ENCODE assay signal across 15 mouse cellular contexts in the genomic region with DNA sequence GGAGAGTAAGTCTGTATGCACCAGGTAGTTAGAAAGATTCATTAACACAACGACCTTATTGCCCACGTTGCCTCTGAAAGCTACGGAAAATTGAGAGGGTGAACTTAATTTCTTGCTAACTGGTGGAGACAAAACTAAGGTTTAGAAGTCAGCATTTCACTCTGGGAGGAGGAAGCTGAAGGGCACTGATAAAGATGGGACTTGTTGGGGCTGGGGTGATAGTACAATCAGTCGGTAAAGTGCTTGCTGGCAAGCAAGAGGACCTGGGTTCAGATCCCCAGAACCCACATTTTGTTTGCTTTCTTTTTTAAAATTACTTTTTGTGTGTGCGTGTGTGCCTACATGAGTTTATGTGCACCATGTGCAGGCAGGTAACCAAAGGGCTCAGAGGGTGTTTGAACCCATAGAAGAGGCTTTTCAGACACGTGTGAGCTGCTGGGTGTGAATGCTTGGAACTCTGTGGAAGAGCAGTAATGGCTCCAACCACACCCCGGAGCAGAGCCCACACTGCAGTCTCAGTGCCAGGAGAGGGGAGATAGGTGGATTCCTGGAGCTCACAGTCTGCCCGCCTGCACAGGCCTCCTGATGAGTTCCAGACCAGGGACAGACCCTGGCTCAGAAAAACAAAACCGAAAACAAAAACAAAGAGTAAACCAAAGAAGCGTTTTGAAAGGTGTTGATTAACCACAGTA. TPM values are rescaled to one million over a fixed set of nuclear protein-coding genes. Genes with fewer than 3 reads are reported as not detected.
DNase-seq lines count a peak whose midpoint lies in the region; ATAC-seq and TF ChIP-seq lines count a peak whose summit lies in the region.
"Had no signal": no experiment of that assay in that cellular context is flagged by ENCODE, and none has a peak within 500 bp of the region (broad histone marks: within the 10 kb centered on the region; RNA-seq: fewer than 3 reads in every experiment).

No protein-coding gene starts in this region.

- peak overlapping the region; percentile 44 for H3K4me2 ChIP-seq in liver, embryonic 14.5 days (ENCODE audit: low read depth)

- TF ChIP-seq EP300 in liver, embryonic 14.5 days (IDR thresholded peaks at IDR 0.05; ENCODE audit: low read depth), result peak; percentile 49; the same call in 1 of the 2 replicates

- WGBS in heart, embryonic 10.5 days, result 54% methylated on average over 10 of the region's 10 CpGs
- 39% methylated on average over 10 of the region's 10 CpGs for WGBS in liver, embryonic 14.5 days (ENCODE audit: insufficient replicate concordance)

- ATAC-seq in liver, embryonic 14.5 days (ENCODE audit: insufficient read depth), result peak; percentile 67
- ATAC-seq: midbrain, embryonic 16.5 days had no signal

- intact Hi-C loops in heart, postnatal 36 days (cut with DNase I), result no loop called here

- no peaks in the 10 kb centered on the region for H3K27me3 ChIP-seq in heart, embryonic 10.5 days (ENCODE audit: insufficient read depth, poor library complexity, severe bottlenecking)
- H3K27me3 ChIP-seq in erythroblast, embryonic 14.5 days (ENCODE audit: control insufficient read depth), result no peaks in the 10 kb centered on the region
- H3K27me3 ChIP-seq in liver, embryonic 14.5 days (ENCODE audit: control insufficient read depth, insufficient read depth, low read length), result no peaks in the 10 kb centered on the region
- H3K27me3 ChIP-seq: limb, embryonic 15.5 days; neural tube, embryonic 13.5 days had no signal

- peaks cover 33% of the 10 kb centered on the region for H3K4me1 ChIP-seq in heart, embryonic 10.5 days
- peaks cover 73% of the 10 kb centered on the region for H3K4me1 ChIP-seq in erythroblast, embryonic 14.5 days (ENCODE audit: control insufficient read depth)
- H3K4me1 ChIP-seq in liver, embryonic 14.5 days (replicated peaks; ENCODE audit: control insufficient read depth in 2 of 2, insufficient read depth in 2 of 2, low read length in 1 of 2), result peaks cover 42 to 48% of the 10 kb centered on the region in 2 experiments

- no peak for DNase-seq in heart, embryonic 10.5 days (ENCODE audit: low spot score)
- no peak for DNase-seq in heart, postnatal 36 days
- peak; percentile 75 for DNase-seq in A20 (ENCODE audit: low read depth, low spot score)
- DNase-seq in liver, embryonic 14.5 days (ENCODE audit: low read depth in 3 of 3, low spot score in 3 of 3), result peak in 1 of 3 experiments; percentile 39
- DNase-seq in adrenal gland, adult 18-20 months (ENCODE audit: low spot score in 2 of 2), result no peak
- no peak for DNase-seq in spleen, adult 12 weeks (ENCODE audit: low spot score)
- DNase-seq in layer of hippocampus, adult 2 months (ENCODE audit: low spot score in 2 of 2), result no peak
- DNase-seq: adrenal gland, postnatal 25 days; B cell, adult 2 months; lung, postnatal 4 days; thymus, postnatal 4 days had no signal

- no peak overlapping the region; the same call in 1 of the 2 replicates for H3K9ac ChIP-seq in liver, embryonic 14.5 days (replicated peaks)
- H3K9ac ChIP-seq: limb, embryonic 15.5 days had no signal

- H3K27ac ChIP-seq in heart, embryonic 10.5 days, result peak overlapping the region; percentile 47; the same call in 1 of the 2 replicates
- peak overlapping the region; percentile 37 for H3K27ac ChIP-seq in liver, embryonic 14.5 days
- no peak overlapping the region for H3K27ac ChIP-seq in layer of hippocampus, adult 2 months
- H3K27ac ChIP-seq: limb, embryonic 15.5 days had no signal

- H3K9me3 ChIP-seq in heart, embryonic 10.5 days, result no peaks in the 10 kb centered on the region
- H3K9me3 ChIP-seq in erythroblast, embryonic 14.5 days (ENCODE audit: control insufficient read depth, low read length), result no peaks in the 10 kb centered on the region
- H3K9me3 ChIP-seq in liver, embryonic 14.5 days (ENCODE audit: control insufficient read depth, low read length), result no peaks in the 10 kb centered on the region
- H3K9me3 ChIP-seq: limb, embryonic 15.5 days; neural tube, embryonic 13.5 days had no signal

- no peak for TF ChIP-seq CTCF in liver, embryonic 14.5 days (IDR thresholded peaks at IDR 0.05; ENCODE audit: low read depth)
- no peak for TF ChIP-seq CTCF in layer of hippocampus, adult 2 months (conservative IDR thresholded peaks at IDR 0.05)

- no peaks in the 10 kb centered on the region for H3K36me3 ChIP-seq in heart, embryonic 10.5 days
- H3K36me3 ChIP-seq in erythroblast, embryonic 14.5 days (ENCODE audit: control insufficient read depth), result peaks cover 4% of the 10 kb centered on the region; the same call in 1 of the 2 replicates
- H3K36me3 ChIP-seq in liver, embryonic 14.5 days (replicated peaks; ENCODE audit: control insufficient read depth, insufficient read depth, low read depth), result no peaks in the 10 kb centered on the region
- H3K36me3 ChIP-seq: limb, embryonic 15.5 days; neural tube, embryonic 13.5 days had no signal

- H3K4me3 ChIP-seq in heart, embryonic 10.5 days, result no peak overlapping the region
- H3K4me3 ChIP-seq in erythroblast, embryonic 14.5 days (replicated peaks), result peak overlapping the region; percentile 12
- H3K4me3 ChIP-seq in liver, embryonic 14.5 days (ENCODE audit: insufficient read depth in 1 of 2, low read depth in 2 of 2, low read length in 2 of 2), result no peak overlapping the region
- no peak overlapping the region for H3K4me3 ChIP-seq in layer of hippocampus, adult 2 months
- H3K4me3 ChIP-seq: limb, embryonic 15.5 days; neural tube, embryonic 13.5 days had no signal

RNA-seq across cellular contexts. Expression of gene Sertad2, which starts 17.0 kb away (rescaled TPM):
- 33.7 and 34.1 TPM in 2 replicates for polyA plus RNA-seq in heart, embryonic 10.5 days (2016; fragmentation: Nextera tagmentation; extraction: Ambion mirVana)
- 10 to 100 TPM; 17.1 to 22.1 TPM for total RNA-seq in heart, postnatal 36 days (2021)
- 5.4 and 5.5 TPM in 2 replicates for polyA plus RNA-seq in erythroblast, embryonic 14.5 days (2012)
- 10.5 and 11.6 TPM in 2 replicates for polyA plus RNA-seq in liver, embryonic 14.5 days (2012; rRNA removed)
- 22.5 and 23.6 TPM in 2 replicates for polyA plus RNA-seq in liver, embryonic 14.5 days (2014; fragmentation: Nextera tagmentation; extraction: Ambion mirVana)
- total RNA-seq in adrenal gland, adult 18-20 months (2021), result 10 to 100 TPM in 1 of 2 experiments, 1 to 10 TPM in 1; 9.4 to 10.8 TPM
- total RNA-seq in layer of hippocampus, adult 2 months (2021), result 10 to 100 TPM; 21.5 to 25.6 TPM
